Mouse (Mus musculus): ENCODE measurements around the gene Kazn. TPM values are rescaled to one million over a fixed set of nuclear protein-coding genes. Genes with fewer than 3 reads are reported as not detected.

Gene Kazn
- polyA plus RNA-seq, 1 experiment from 2014 or later = 13.7 TPM

DNA sequence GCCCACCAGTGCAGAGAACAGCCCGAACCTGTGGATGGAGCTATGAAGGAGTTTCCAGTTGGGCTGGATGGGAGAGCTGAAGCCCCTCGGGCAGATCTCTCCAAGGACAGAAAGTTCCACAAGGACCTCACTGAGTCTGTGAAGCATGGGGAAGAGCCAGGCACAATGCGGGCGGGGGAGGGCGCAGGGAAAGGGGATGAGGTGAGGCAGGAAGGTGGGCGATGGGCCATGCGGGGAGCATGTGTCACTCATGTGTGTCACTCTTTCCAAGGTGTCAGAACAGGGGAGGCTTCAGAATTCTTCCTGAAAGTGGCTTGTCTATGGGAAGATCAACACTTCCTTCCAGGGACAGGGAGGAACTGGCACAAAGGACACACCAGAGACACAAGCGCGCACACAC is 58.3 kb downstream of the Kazn start:
- Histone ChIP-seq H3K27ac (ENCODE audit: low read depth) (peak overlapping the region; percentile 69), H3K36me3 (ENCODE audit: control insufficient read depth, insufficient read depth, low read length) (no peaks in the 10 kb centered on the region), H3K9ac (ENCODE audit: low read length) (no peak overlapping the region), H3K4me1 (replicated peaks; ENCODE audit: control insufficient read depth, insufficient read depth, low read length) (peaks cover 25% of the 10 kb centered on the region), H3K9me3 (ENCODE audit: control insufficient read depth, low read length) (no peaks in the 10 kb centered on the region), H3K27me3 (replicated peaks; ENCODE audit: control insufficient read depth, insufficient read depth, low read length) (no peaks in the 10 kb centered on the region), H3K4me3 (ENCODE audit: low read depth, low read length) (no peak overlapping the region), H3K4me2 (ENCODE audit: low read length) (no peak overlapping the region)
- ATAC-seq (replicated peaks; ENCODE audit: low FRiP score, low TSS enrichment, low read depth) (no peak), DNase-seq (ENCODE audit: low spot score) (no peak)
- 87% methylated on average over 9 of the region's 9 CpGs for WGBS

GRCm38 (mm10) chr4:142180289-142180688 is 58.9 kb downstream of the Kazn start:
- Histone ChIP-seq H3K4me3 (ENCODE audit: low read depth, low read length) (no peak overlapping the region), H3K9me3 (ENCODE audit: control insufficient read depth, low read length) (no peaks in the 10 kb centered on the region), H3K4me2 (ENCODE audit: low read length) (no peak overlapping the region), H3K27me3 (replicated peaks; ENCODE audit: control insufficient read depth, insufficient read depth, low read length) (no peaks in the 10 kb centered on the region), H3K4me1 (replicated peaks; ENCODE audit: control insufficient read depth, insufficient read depth, low read length) (peaks cover 27% of the 10 kb centered on the region), H3K9ac (ENCODE audit: low read length) (no peak overlapping the region), H3K27ac (ENCODE audit: low read depth) (peak overlapping the region; percentile 69), H3K36me3 (ENCODE audit: control insufficient read depth, insufficient read depth, low read length) (no peaks in the 10 kb centered on the region)
- ATAC-seq (replicated peaks; ENCODE audit: low FRiP score, low TSS enrichment, low read depth) (peak; percentile 26; the same call in 1 of the 2 replicates), DNase-seq (ENCODE audit: low spot score) (peak; percentile 76)
- WGBS = 3% methylated on average over 3 of the region's 3 CpGs

- Histone ChIP-seq H3K4me2 (ENCODE audit: low read length) (peak overlapping the region; percentile 5; the same call in 1 of the 2 replicates), H3K4me3 (ENCODE audit: low read depth, low read length) (no peak overlapping the region), H3K27me3 (replicated peaks; ENCODE audit: control insufficient read depth, insufficient read depth, low read length) (no peaks in the 10 kb centered on the region), H3K9me3 (ENCODE audit: control insufficient read depth, low read length) (no peaks in the 10 kb centered on the region), H3K36me3 (ENCODE audit: control insufficient read depth, insufficient read depth, low read length) (no peaks in the 10 kb centered on the region), H3K9ac (ENCODE audit: low read length) (no peak overlapping the region), H3K27ac (ENCODE audit: low read depth) (peak overlapping the region; percentile 69; the same call in 1 of the 2 replicates), H3K4me1 (replicated peaks; ENCODE audit: control insufficient read depth, insufficient read depth, low read length) (peaks cover 33% of the 10 kb centered on the region)
- no peak for ATAC-seq (replicated peaks; ENCODE audit: low FRiP score, low TSS enrichment, low read depth)
- 25% methylated on average over 13 of the region's 13 CpGs for WGBS
- DNase-seq (ENCODE audit: low spot score) = peak; percentile 67
Measured at GRCm38 (mm10) chr4:142179531-142179930, 59.7 kb downstream of the Kazn start.

DNA sequence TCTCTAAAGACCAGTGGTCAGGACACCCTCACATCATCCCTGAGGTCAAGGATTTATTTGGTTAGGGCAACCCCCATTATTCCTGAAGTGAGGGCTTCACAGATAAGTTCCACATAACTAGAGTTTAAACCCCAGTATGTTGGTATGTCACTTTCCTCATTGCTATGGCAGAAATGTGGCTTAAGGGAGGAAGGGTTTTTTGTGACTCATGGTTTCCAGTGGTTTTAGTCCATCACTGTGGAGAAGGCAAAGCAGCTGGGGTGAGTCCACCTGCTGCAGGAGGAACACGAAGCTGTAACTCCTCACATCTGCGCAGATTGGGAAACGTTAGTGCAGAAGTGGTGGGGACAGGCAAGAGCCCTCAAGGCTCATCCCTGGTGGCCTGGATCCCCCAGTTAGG is 62.5 kb downstream of the Kazn start:
- Histone ChIP-seq H3K4me1 (replicated peaks; ENCODE audit: control insufficient read depth, insufficient read depth, low read length) (peaks cover 54% of the 10 kb centered on the region), H3K4me3 (ENCODE audit: low read depth, low read length) (no peak overlapping the region), H3K27me3 (replicated peaks; ENCODE audit: control insufficient read depth, insufficient read depth, low read length) (no peaks in the 10 kb centered on the region), H3K27ac (ENCODE audit: low read depth) (no peak overlapping the region), H3K9ac (ENCODE audit: low read length) (no peak overlapping the region), H3K9me3 (ENCODE audit: control insufficient read depth, low read length) (no peaks in the 10 kb centered on the region), H3K36me3 (ENCODE audit: control insufficient read depth, insufficient read depth, low read length) (no peaks in the 10 kb centered on the region), H3K4me2 (ENCODE audit: low read length) (no peak overlapping the region)
- DNase-seq (ENCODE audit: low spot score) (no peak), ATAC-seq (replicated peaks; ENCODE audit: low FRiP score, low TSS enrichment, low read depth) (no peak)
- 93% methylated on average over 3 of the region's 3 CpGs for WGBS

DNA sequence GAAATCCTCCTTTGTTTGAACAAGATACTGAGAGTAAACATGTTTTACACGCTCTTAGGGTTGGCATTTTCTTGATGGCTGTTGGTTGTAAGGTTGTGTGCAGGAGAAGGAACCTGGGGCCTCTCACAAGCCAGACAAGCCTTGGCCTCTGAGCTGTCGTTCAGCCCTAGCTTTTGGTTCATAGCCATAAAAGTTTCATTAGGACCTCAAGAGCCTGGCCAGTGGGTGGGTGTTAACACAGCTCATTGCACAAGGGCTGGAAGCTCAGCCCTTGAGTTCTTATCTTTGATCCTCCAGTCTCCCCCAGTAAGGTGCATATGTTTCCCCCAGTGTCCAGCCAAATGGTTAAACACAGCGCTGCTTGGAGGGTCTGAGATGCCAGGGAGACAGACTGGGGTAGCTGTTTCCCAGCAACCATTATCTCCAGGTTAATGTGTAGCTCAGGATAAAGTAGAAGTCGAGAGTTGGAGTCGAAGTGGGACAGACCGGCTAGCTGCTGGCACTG is 65.2 kb downstream of the Kazn start:
- no peak overlapping the region for H3K9ac ChIP-seq (ENCODE audit: low read length)

DNA sequence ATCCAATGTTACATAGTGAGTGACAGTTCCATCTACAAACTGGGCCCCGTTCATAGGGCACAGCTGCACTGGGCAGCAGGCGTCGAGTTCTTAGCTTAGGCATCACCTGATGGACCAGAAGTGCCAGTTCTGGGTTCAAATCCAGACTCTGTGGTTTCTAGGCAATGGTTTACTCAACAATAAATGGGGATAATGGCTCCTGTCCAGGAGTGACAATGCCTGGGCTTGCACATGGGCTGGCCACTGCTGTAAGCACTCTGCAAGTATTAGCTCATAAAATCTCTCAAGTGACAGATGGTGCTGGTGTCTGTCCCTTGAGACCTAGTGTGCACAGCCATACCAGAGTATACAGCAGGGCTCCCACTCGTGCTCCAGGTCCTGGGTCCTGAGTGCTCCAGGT is 66.3 kb downstream of the Kazn start:
- Histone ChIP-seq H3K27me3 (replicated peaks; ENCODE audit: control insufficient read depth, insufficient read depth, low read length) (no peaks in the 10 kb centered on the region), H3K4me2 (ENCODE audit: low read length) (no peak overlapping the region), H3K4me3 (ENCODE audit: low read depth, low read length) (no peak overlapping the region), H3K27ac (ENCODE audit: low read depth) (peak overlapping the region; percentile 70; the same call in 1 of the 2 replicates), H3K36me3 (ENCODE audit: control insufficient read depth, insufficient read depth, low read length) (0 out of 2 replicates have a peak, but pooled peaks cover 2% of the 10 kb centered on the region), H3K9me3 (ENCODE audit: control insufficient read depth, low read length) (no peaks in the 10 kb centered on the region), H3K4me1 (replicated peaks; ENCODE audit: control insufficient read depth, insufficient read depth, low read length) (peaks cover 39% of the 10 kb centered on the region), H3K9ac (ENCODE audit: low read length) (no peak overlapping the region)
- WGBS = 82% methylated on average over 4 of the region's 4 CpGs
- DNase-seq (ENCODE audit: low spot score) (no peak), ATAC-seq (replicated peaks; ENCODE audit: low FRiP score, low TSS enrichment, low read depth) (no peak)

More for the DNA sequence above, 65.2 kb downstream of the Kazn start:
- DNase-seq (ENCODE audit: low spot score) (peak; percentile 58), ATAC-seq (replicated peaks; ENCODE audit: low FRiP score, low TSS enrichment, low read depth) (peak; percentile 73)
- no peaks in the 10 kb centered on the region for H3K27me3 ChIP-seq (replicated peaks; ENCODE audit: control insufficient read depth, insufficient read depth, low read length)
- H3K27ac ChIP-seq (ENCODE audit: low read depth) = peak overlapping the region; percentile 70; the same call in 1 of the 2 replicates
- no peak overlapping the region for H3K4me2 ChIP-seq (ENCODE audit: low read length)
- no peak overlapping the region for H3K4me3 ChIP-seq (ENCODE audit: low read depth, low read length)
- 37% methylated on average over 6 of the region's 6 CpGs for WGBS
- 0 out of 2 replicates have a peak, but pooled peaks cover 2% of the 10 kb centered on the region for H3K36me3 ChIP-seq (ENCODE audit: control insufficient read depth, insufficient read depth, low read length)
- H3K9me3 ChIP-seq (ENCODE audit: control insufficient read depth, low read length) = no peaks in the 10 kb centered on the region
- H3K4me1 ChIP-seq (replicated peaks; ENCODE audit: control insufficient read depth, insufficient read depth, low read length) = peaks cover 40% of the 10 kb centered on the region

- Histone ChIP-seq H3K9ac (ENCODE audit: low read length) (0 out of 2 replicates have a peak overlapping the region, but pooled peaks have one; percentile 1), H3K4me2 (ENCODE audit: low read length) (no peak overlapping the region), H3K27me3 (replicated peaks; ENCODE audit: control insufficient read depth, insufficient read depth, low read length) (no peaks in the 10 kb centered on the region)
Measured at GRCm38 (mm10) chr4:142171788-142172497, 67.3 kb downstream of the Kazn start.

GRCm38 (mm10) chr4:142170882-142171768 is 68.1 kb downstream of the Kazn start:
- DNase-seq (ENCODE audit: low spot score) (peak; percentile 79), ATAC-seq (replicated peaks; ENCODE audit: low FRiP score, low TSS enrichment, low read depth) (no peak; the same call in 1 of the 2 replicates)
- Histone ChIP-seq H3K9me3 (ENCODE audit: control insufficient read depth, low read length) (no peaks in the 10 kb centered on the region), H3K4me3 (ENCODE audit: low read depth, low read length) (no peak overlapping the region), H3K9ac (ENCODE audit: low read length) (0 out of 2 replicates have a peak overlapping the region, but pooled peaks have one; percentile 1), H3K36me3 (ENCODE audit: control insufficient read depth, insufficient read depth, low read length) (0 out of 2 replicates have a peak, but pooled peaks cover 2% of the 10 kb centered on the region), H3K27me3 (replicated peaks; ENCODE audit: control insufficient read depth, insufficient read depth, low read length) (no peaks in the 10 kb centered on the region), H3K4me1 (replicated peaks; ENCODE audit: control insufficient read depth, insufficient read depth, low read length) (peaks cover 45% of the 10 kb centered on the region), H3K27ac (ENCODE audit: low read depth) (peak overlapping the region; percentile 81), H3K4me2 (ENCODE audit: low read length) (no peak overlapping the region)
- WGBS = 51% methylated on average over 18 of the region's 18 CpGs

More at GRCm38 (mm10) chr4:142171788-142172497, 67.3 kb downstream of the Kazn start:
- H3K4me3 ChIP-seq (ENCODE audit: low read depth, low read length) = no peak overlapping the region
- ATAC-seq (replicated peaks; ENCODE audit: low FRiP score, low TSS enrichment, low read depth) = no peak
- 58% methylated on average over 7 of the region's 8 CpGs for WGBS
- H3K36me3 ChIP-seq (ENCODE audit: control insufficient read depth, insufficient read depth, low read length) = 0 out of 2 replicates have a peak, but pooled peaks cover 2% of the 10 kb centered on the region
- H3K27ac ChIP-seq (ENCODE audit: low read depth) = peak overlapping the region; percentile 81
- DNase-seq (ENCODE audit: low spot score) = no peak
- H3K9me3 ChIP-seq (ENCODE audit: control insufficient read depth, low read length) = no peaks in the 10 kb centered on the region
- peaks cover 39% of the 10 kb centered on the region for H3K4me1 ChIP-seq (replicated peaks; ENCODE audit: control insufficient read depth, insufficient read depth, low read length)

All from intestine, embryonic 14.5 days (tissue).